Mouse (Mus musculus) c-Kit-negative CD71-positive TER-119-positive erythroid progenitor cells, embryonic 14.5 days (primary cell): ENCODE results near the gene Cisd3.

Experiments used
- DNase-seq: peaks from one replicate; pipeline ENCODE4 v3.0.0-alpha.2; 2013; ENCODE audit warnings: low read depth, low spot score

Cisd3 gene

GRCm38 (mm10) chr11:97662893-97663527 is 22.6 kb upstream of the Cisd3 start, which contains the start of gene Mllt6:
Gene Mllt6, plus strand, starts transcription at chr11:97663414.
- no peak for DNase-seq

DNA sequence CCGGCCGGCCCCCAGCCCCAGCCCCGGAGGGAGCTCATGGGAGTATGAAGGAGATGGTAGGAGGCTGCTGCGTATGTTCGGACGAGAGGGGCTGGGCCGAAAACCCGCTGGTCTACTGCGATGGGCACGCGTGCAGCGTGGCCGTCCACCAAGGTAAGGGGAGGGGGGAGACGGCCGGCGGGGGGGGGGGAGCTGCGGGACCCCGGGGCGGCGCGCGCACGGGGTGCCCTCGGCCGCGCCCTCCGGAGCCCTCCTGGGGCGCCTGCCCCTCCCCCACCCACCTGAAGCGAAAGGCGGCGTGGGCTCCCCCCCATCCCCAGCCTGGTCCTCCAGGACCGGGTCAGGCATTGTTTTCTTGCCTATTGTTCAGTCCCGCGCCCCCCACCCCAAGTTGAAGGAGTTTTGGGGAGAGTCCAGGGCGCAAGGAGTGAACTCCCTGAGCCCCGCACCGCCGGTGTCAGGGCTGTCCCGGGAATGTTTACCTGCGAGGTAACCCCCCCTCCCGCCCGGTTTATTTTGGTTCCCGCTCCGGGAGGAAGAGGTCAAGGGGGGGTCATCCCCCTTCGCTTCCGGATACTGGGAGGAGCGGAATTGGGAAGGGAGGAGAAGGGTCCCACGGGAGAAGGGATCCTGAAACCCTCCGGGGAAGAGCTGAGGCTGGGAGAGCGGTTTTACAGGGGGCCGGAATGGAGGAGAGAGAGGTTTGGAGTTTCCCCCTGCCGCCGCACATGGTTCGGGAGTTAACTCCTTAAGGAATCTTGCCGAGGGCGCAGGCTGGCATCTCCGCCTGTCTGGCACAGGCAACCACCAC is 21.9 kb upstream of the Cisd3 start:
- DNase-seq = no peak

DNA sequence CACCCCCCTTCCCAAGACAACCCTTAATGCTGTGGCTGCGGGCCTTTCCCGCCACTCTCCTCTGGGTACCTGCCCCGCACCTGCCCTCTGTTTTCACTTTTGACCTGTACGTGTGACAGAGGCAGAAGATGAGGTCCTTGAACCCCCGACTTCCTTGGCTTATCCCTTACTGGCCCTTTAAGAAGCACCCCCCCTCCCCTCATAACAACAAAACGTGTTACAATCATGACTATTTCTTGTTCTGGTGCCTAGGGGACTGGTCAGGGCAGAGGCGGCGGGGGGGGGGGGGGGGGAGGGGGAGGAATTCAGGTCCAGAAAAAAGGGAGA is 21.3 kb upstream of the Cisd3 start:
- DNase-seq = no peak

- DNase-seq = no peak
Measured at GRCm38 (mm10) chr11:97664771-97665240, 20.8 kb upstream of the Cisd3 start.

DNA sequence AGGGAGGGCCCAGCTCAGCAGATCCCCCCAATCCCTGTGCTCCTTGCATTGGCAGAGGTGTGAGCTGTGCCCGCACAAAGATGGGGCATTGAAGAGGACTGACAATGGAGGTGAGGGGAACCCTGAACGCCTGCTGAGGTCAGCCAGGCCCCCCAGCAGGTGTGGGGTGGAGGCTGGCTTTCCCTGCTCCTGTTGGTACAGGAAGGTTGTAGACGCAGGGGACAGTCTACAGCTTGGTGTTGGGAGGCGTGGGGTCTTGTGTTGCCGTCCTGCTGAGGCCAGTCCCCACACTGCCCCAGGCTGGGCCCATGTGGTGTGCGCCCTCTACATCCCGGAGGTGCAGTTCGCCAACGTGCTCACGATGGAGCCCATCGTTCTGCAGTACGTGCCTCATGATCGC is 20.2 kb upstream of the Cisd3 start:
- no peak for DNase-seq

DNA sequence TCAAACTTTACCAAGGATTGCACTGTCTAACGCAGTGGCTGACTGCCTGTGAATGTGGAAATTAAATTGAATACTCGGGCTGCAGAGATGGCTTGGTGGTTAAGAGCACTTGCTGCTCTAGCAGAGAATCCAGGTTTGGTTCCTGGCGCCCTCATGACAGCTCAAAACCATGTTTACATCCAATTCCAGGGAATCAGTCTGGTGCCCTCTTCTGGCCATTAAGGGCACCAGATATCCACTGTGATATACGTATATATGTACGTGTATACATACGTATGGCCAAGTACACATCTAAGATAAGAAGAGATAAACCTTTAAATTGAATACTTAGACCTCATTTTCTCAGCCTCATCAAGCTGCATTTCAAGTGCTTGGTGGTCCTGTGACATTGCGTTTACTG is 19.4 kb upstream of the Cisd3 start:
- no peak for DNase-seq

DNA sequence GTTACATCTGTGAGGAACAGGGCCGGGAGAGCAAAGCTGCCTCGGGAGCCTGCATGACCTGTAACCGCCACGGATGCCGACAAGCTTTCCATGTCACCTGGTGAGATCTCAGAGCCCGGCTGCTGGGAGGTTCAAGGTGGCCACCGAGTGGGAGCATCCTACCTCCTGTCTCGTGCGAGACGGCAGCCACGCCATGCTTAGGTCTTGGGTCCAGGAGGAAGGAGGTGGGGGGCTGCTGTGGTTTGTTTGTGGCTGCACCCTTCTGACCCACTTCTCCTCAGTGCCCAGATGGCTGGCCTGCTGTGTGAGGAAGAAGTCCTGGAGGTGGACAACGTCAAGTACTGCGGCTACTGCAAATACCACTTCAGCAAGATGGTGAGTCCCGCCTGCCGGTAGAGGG is 18.8 kb upstream of the Cisd3 start:
- DNase-seq = no peak

DNA sequence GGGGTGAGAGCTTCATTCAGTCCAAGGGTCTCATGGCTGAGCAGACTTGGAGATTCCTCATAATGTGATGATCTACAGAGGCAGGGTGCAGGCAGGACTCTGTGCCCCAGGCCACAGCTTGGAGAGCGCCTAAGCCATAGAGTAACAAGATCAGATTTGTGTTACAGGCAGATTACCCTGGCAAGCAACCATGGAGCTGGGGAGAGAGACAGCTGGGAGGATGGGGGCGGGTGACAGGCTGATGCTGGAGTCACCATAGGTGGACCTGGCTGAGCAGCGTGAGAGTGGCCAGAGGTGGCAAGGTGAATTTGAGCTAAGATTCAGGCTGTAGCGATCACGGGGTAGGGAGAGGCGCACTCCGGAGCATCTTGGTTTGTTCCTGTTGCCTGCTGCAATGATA is 17.5 kb upstream of the Cisd3 start:
- no peak for DNase-seq

- no peak for DNase-seq
Measured at GRCm38 (mm10) chr11:97669268-97669667, 16.4 kb upstream of the Cisd3 start.

- no peak for DNase-seq
Measured at GRCm38 (mm10) chr11:97669829-97670228, 15.8 kb upstream of the Cisd3 start.

GRCm38 (mm10) chr11:97670234-97671176 is 15.1 kb upstream of the Cisd3 start:
- no peak for DNase-seq

DNA sequence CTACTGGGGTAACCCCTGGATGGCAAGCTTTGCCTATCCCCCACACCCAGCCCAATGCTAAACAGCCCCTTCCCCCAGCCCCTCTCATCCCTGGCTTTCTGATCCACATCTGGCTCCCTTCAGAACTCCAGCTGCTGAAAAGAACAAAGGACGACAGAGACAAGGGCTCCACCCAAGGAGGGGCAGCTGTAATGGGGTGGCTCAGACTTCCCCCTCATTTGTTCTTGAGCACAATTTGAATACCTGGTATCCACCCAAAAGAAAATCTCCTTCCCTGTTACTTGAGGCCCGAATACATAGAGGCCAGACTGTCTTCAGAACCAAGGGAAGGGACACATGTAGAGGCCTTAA is 14.5 kb upstream of the Cisd3 start:
- DNase-seq = no peak

- DNase-seq = no peak
Measured at GRCm38 (mm10) chr11:97673148-97673547, 12.5 kb upstream of the Cisd3 start.

GRCm38 (mm10) chr11:97676050-97676754 is 9.4 kb upstream of the Cisd3 start:
- DNase-seq = no peak

- DNase-seq = no peak
Measured at GRCm38 (mm10) chr11:97677381-97677780, 8.2 kb upstream of the Cisd3 start.

DNA sequence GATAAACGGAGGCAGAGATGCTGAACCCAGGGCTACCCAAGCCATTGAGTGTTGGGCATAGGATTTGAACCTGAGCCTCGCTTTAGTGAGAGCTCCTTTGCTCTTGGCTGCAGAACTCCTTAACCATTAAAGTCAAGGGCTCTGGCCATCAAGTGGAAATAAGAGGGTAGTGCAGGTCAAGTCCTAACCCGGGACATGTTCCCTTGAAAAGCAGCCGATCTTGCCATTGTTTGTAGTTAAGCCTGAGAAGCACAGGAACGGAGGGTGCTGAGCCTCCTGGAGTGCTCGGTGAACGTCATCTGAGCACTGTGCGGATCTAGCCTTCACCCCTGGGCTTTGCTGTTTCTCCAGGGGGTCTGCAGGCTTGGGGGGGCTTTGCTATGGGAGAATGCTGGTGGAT is 7.8 kb upstream of the Cisd3 start:
- no peak for DNase-seq

DNA sequence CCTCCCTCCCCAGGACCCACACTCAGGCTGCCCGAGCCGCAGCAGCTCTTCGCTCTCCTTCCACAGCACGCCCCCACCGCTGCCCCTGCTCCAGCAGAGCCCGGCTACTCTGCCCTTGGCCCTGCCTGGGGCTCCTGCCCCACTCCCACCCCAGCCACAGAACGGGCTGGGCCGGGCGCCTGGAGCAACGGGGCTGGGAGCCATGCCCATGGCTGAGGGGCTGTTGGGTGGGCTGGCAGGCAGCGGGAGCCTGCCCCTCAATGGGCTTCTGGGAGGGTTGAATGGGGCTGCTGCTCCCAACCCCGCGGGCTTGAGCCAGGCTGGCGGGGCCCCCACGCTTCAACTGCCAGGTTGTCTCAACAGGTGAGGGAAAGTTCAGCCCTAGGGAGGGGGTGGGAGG is 7.3 kb upstream of the Cisd3 start:
- DNase-seq = no peak

GRCm38 (mm10) chr11:97680430-97680829 is 5.2 kb upstream of the Cisd3 start:
- no peak for DNase-seq

DNA sequence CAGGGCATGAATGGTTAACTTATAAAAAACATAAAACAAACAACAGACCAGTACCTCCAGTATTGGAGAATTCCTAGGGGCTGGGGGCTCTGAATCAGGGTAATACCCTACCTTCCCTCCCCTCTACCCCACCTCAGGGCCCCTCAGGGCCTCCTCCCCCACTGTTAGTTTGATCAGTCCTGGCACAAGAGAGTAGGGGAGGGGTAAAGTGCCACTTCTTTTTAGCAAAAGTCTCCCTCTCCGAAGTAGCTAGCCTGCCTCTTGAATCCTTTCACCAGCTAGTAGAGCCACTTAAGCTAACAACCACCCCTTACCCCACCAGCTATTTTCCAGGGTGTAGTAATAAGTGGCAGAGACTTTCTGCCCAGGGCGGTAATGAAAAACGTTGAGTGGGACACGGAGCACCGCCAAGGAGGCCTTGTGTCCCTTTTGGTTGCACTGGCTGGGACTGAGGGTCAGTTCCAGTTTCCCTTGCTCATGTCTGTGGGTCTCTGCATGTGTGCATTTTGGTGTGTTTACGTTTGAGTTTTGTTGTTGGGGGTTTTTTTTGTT is 3.0 kb upstream of the Cisd3 start:
- no peak for DNase-seq

DNA sequence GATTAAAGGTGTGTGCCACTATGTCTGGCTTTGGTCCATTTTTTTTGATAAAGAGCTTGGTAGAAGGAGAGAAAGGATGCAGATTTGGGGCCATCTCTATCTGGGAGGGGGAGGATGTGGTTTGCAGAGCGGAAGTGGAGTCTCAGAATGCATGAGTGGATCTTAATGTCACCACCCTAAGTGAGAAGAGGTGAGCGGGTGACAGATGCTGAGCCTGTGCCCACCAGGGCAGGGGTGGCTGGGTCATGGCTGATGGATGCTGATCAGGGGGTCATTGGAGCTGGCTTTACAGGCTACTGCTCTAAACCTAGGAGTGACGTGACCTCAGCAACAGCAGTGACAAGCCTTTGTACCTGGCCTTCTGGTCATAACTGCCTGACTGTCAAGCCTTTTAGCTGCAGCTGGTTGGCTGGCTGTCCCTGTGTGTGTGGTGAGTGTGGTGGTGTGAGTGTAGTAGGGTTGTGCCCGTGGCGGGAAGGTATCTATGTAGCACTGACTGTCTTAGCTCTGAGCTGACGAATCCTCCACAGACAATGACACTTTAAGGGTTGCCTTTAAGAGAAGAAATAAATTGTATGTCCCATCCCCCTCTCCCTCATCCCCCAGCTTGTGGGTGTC is 1.5 kb upstream of the Cisd3 start:
- no peak for DNase-seq

GRCm38 (mm10) chr11:97684766-97685165 is 860 bp upstream of the Cisd3 start:
- DNase-seq = no peak
